Mouse (Mus musculus) G1E (cell line): ENCODE measurements around the gene Rmdn2. TPM values are rescaled to one million over a fixed set of nuclear protein-coding genes. Genes with fewer than 3 reads are reported as not detected.

Experiments used
- ATAC-seq: 2 replicates; pipeline ENCODE4 v1.8.0; 2016; ENCODE audit warnings: mild to moderate bottlenecking; ENCODE audit not compliant: insufficient number of reproducible peaks, poor library complexity, low FRiP score, severe bottlenecking; ENCODE audit errors: extremely low read depth
- DNase-seq: peaks from one replicate; pipeline ENCODE4 v3.0.0; 2012; ENCODE audit warnings: low spot score
- H3K27me3 ChIP-seq: 2 replicates; pipeline ENCODE4 v1.6.1; 2012; ENCODE audit warnings: mild to moderate bottlenecking, low read length, inconsistent platforms; ENCODE audit not compliant: insufficient read depth
- H3K36me3 ChIP-seq: replicated peaks from 2 replicates; pipeline ENCODE3; 2012; ENCODE audit warnings: mild to moderate bottlenecking, inconsistent platforms
- H3K4me1 ChIP-seq: 2 replicates; pipeline ENCODE4 v1.6.1; 2012; ENCODE audit warnings: low read depth, low read length, inconsistent platforms, mixed read lengths; ENCODE audit not compliant: insufficient read depth
- H3K4me3 ChIP-seq: 2 replicates; pipeline ENCODE4 v1.5.1; 2012; ENCODE audit warnings: low read depth, mild to moderate bottlenecking, inconsistent platforms, low read length, moderate library complexity, mixed read lengths
- H3K9me3 ChIP-seq: replicated peaks from 2 replicates; pipeline ENCODE4 v1.6.1; 2012; ENCODE audit warnings: inconsistent platforms
- CTCF ChIP-seq: IDR thresholded peaks from 2 replicates; pipeline ENCODE4 v1.5.1; 2012; ENCODE audit warnings: low read depth, low read length, inconsistent platforms, mixed read lengths
- GATA1 ChIP-seq: IDR thresholded peaks from 2 replicates; pipeline ENCODE4 v1.6.1; 2012; ENCODE audit warnings: borderline replicate concordance, low read length, inconsistent platforms, mixed read lengths
- GATA2 ChIP-seq: IDR thresholded peaks from 2 replicates; pipeline ENCODE4 v1.6.1; 2012; ENCODE audit warnings: low read depth, low read length, inconsistent platforms, borderline replicate concordance
- POLR2AphosphoS5 ChIP-seq: IDR thresholded peaks from 2 replicates; pipeline ENCODE4 v1.6.1; 2012; ENCODE audit warnings: low read depth, low read length, inconsistent platforms; ENCODE audit not compliant: insufficient replicate concordance
- TAL1 ChIP-seq: conservative IDR thresholded peaks from 2 replicates; pipeline ENCODE4 v1.6.1; 2012; ENCODE audit warnings: low read depth, low read length, inconsistent platforms, mixed read lengths
- polyA plus RNA-seq: library from polyadenylated mRNA; stranded (reverse); fragments of >175 nt; gene quantifications from 2 replicates; pipeline ENCODE4 v1.2.3, GENCODE M21; 2012
- total RNA-seq, 2 experiments: library from RNA; stranded (forward) in 1 of 2; stranded (reverse) in 1 of 2; fragments of 200-1000 nt in 1 of 2; fragments of >200 nt in 1 of 2; fragmentation: Nextera tagmentation in 1 of 2; gene quantifications; 2 replicates each; pipeline ENCODE4 v1.2.3; 2014 to 2017

Gene Rmdn2
- total and polyA plus RNA-seq, 3 experiments, result 1.1 to 4.7 (median 4.0) TPM

- DNase-seq (no peak), ATAC-seq (no peak)
- Histone ChIP-seq H3K27me3 (0 out of 2 replicates have a peak, but pooled peaks cover 3% of the 10 kb centered on the region), H3K4me1 (no peaks in the 10 kb centered on the region), H3K4me3 (no peak overlapping the region), H3K36me3 (no peaks in the 10 kb centered on the region), H3K9me3 (no peaks in the 10 kb centered on the region)
- no peak for TF ChIP-seq TAL1
- no peak for TF ChIP-seq CTCF
- no peak for TF ChIP-seq GATA1
- TF ChIP-seq GATA2, result no peak
Measured at GRCm38 (mm10) chr17:79664106-79664417, 52.4 kb downstream of the Rmdn2 start.

GRCm38 (mm10) chr17:79670837-79671236 lies 59.2 kb downstream of the Rmdn2 start:
- no peaks in the 10 kb centered on the region for H3K4me1 ChIP-seq
- H3K9me3 ChIP-seq, result no peaks in the 10 kb centered on the region
- no peaks in the 10 kb centered on the region for H3K27me3 ChIP-seq
- no peak overlapping the region for H3K4me3 ChIP-seq
- H3K36me3 ChIP-seq, result no peaks in the 10 kb centered on the region
- no peak for ATAC-seq
- TF ChIP-seq GATA2, result no peak
- TF ChIP-seq CTCF, result no peak
- TF ChIP-seq TAL1, result no peak
- no peak for TF ChIP-seq GATA1
- TF ChIP-seq POLR2AphosphoS5, result no peak
- no peak for DNase-seq

GRCm38 (mm10) chr17:79695106-79695505 lies 83.4 kb downstream of the Rmdn2 start:
- DNase-seq (no peak), ATAC-seq (no peak)
- no peaks in the 10 kb centered on the region for H3K9me3 ChIP-seq
- no peaks in the 10 kb centered on the region for H3K27me3 ChIP-seq
- no peaks in the 10 kb centered on the region for H3K4me1 ChIP-seq
- TF ChIP-seq POLR2AphosphoS5, result no peak
- TF ChIP-seq GATA2, result no peak
- no peak for TF ChIP-seq TAL1
- no peaks in the 10 kb centered on the region for H3K36me3 ChIP-seq
- no peak overlapping the region for H3K4me3 ChIP-seq

GRCm38 (mm10) chr17:79695541-79695940 lies 83.9 kb downstream of the Rmdn2 start:
- DNase-seq (no peak), ATAC-seq (no peak)

GRCm38 (mm10) chr17:79699197-79699596 lies 87.5 kb downstream of the Rmdn2 start:
- ATAC-seq, result no peak

More at GRCm38 (mm10) chr17:79695541-79695940, 83.9 kb downstream of the Rmdn2 start:
- no peaks in the 10 kb centered on the region for H3K4me1 ChIP-seq
- H3K36me3 ChIP-seq, result no peaks in the 10 kb centered on the region
- TF ChIP-seq TAL1 (no peak), CTCF (no peak), GATA1 (no peak), POLR2AphosphoS5 (no peak), GATA2 (no peak)
- no peaks in the 10 kb centered on the region for H3K9me3 ChIP-seq
- no peak overlapping the region for H3K4me3 ChIP-seq
- no peaks in the 10 kb centered on the region for H3K27me3 ChIP-seq

GRCm38 (mm10) chr17:79700871-79701270 lies 89.2 kb downstream of the Rmdn2 start:
- TF ChIP-seq GATA2 (no peak), TAL1 (no peak), CTCF (no peak), GATA1 (no peak), POLR2AphosphoS5 (no peak)
- H3K4me3 ChIP-seq, result no peak overlapping the region
- ATAC-seq, result no peak

More at GRCm38 (mm10) chr17:79699197-79699596, 87.5 kb downstream of the Rmdn2 start:
- H3K4me3 ChIP-seq, result no peak overlapping the region
- no peaks in the 10 kb centered on the region for H3K4me1 ChIP-seq
- H3K36me3 ChIP-seq, result no peaks in the 10 kb centered on the region
- H3K27me3 ChIP-seq, result no peaks in the 10 kb centered on the region
- DNase-seq, result no peak
- TF ChIP-seq GATA1, result no peak
- TF ChIP-seq GATA2, result no peak
- no peak for TF ChIP-seq TAL1
- no peak for TF ChIP-seq CTCF
- TF ChIP-seq POLR2AphosphoS5, result no peak
- no peaks in the 10 kb centered on the region for H3K9me3 ChIP-seq

More at GRCm38 (mm10) chr17:79700871-79701270, 89.2 kb downstream of the Rmdn2 start:
- Histone ChIP-seq H3K9me3 (no peaks in the 10 kb centered on the region), H3K36me3 (no peaks in the 10 kb centered on the region), H3K4me1 (no peaks in the 10 kb centered on the region), H3K27me3 (peaks cover 3% of the 10 kb centered on the region; the same call in 1 of the 2 replicates)
- DNase-seq, result no peak
